Mouse (Mus musculus): ENCODE results near the gene Ppy. TPM values are rescaled to one million over a fixed set of nuclear protein-coding genes. Genes with fewer than 3 reads are reported as not detected.

The Ppy gene
- polyA plus RNA-seq, 1 experiment from 2014 or later: not detected

DNA sequence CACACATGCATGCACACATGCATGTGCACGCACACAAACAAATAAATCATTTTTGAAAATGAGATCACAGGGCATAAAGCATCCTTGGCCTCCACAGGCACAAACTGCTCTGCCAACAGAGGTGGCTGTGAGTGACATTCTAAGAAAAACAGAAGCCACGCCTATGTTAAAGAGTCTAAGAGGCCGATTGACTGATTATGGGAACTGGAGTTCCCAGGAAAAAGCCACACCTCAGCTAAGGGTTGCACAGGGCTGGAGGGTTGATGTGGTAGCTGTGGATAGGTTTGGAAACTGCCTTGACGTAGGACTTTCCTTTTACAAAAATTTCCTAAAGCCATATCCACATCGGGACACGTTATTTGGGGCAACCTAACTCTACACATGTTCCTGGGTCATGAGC, 16.3 kb upstream of the Ppy start:
- Histone ChIP-seq H3K27me3 (peaks cover 7% of the 10 kb centered on the region; the same call in 1 of the 2 replicates), H3K4me1 (replicated peaks) (no peaks in the 10 kb centered on the region), H3K9ac (no peak overlapping the region), H3K36me3 (no peaks in the 10 kb centered on the region), H3K27ac (no peak overlapping the region), H3K9me3 (replicated peaks) (no peaks in the 10 kb centered on the region), H3K4me2 (no peak overlapping the region), H3K4me3 (no peak overlapping the region)
- ATAC-seq (replicated peaks; ENCODE audit: insufficient number of reproducible peaks, insufficient read depth, low FRiP score, low read depth): no peak
- WGBS: 71% methylated on average over 6 of the region's 6 CpGs

DNA sequence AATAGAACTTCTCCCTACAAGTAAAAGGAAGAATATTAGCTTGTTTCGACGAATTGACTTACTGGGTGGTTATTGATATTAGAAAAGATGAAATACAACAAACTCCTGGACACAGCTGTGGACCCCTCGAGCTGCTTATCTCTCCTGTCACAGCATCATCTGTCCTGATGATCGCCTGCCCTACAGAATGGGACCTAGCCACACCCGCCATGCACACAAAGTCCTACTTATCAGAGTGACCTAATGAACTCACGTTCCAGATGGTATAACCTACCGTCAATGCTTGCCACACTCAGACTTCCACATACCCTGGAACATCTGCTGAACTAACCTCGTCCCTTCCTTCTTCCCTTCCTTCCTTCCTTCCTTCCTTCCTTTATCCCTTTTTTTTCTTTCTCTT, 15.1 kb upstream of the Ppy start:
- H3K36me3 ChIP-seq: no peaks in the 10 kb centered on the region
- H3K4me2 ChIP-seq: no peak overlapping the region
- 43% methylated on average over 8 of the region's 8 CpGs for WGBS
- no peak for ATAC-seq (replicated peaks; ENCODE audit: insufficient number of reproducible peaks, insufficient read depth, low FRiP score, low read depth)
- no peak overlapping the region for H3K9ac ChIP-seq
- H3K4me3 ChIP-seq: no peak overlapping the region
- no peak overlapping the region for H3K27ac ChIP-seq
- H3K27me3 ChIP-seq: peaks cover 4% of the 10 kb centered on the region; the same call in 1 of the 2 replicates
- no peaks in the 10 kb centered on the region for H3K4me1 ChIP-seq (replicated peaks)
- H3K9me3 ChIP-seq (replicated peaks): no peaks in the 10 kb centered on the region

DNA sequence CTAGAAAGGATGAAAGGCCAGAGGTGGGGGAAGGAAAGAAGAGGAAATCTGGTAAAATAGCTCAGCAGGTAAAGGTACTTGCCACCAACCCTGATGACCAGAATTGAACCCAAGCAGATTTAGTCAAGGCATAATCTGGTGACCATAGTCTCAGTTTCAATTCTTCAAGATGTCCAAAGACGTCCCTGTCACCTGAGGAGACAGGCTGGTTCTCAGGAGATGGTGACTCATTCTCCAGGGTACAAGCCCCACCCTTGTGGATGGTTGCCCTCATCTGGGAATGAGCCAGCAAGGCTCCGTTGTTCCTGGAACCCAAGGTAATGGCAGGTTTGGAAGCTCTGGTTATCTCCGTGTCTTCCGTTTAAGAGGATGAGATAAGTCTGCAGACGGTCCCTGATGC, 10.5 kb upstream of the Ppy start:
- H3K4me3 ChIP-seq: no peak overlapping the region
- no peak overlapping the region for H3K9ac ChIP-seq
- H3K4me2 ChIP-seq: no peak overlapping the region
- ATAC-seq (replicated peaks; ENCODE audit: insufficient number of reproducible peaks, insufficient read depth, low FRiP score, low read depth): no peak
- no peak overlapping the region for H3K27ac ChIP-seq
- no peaks in the 10 kb centered on the region for H3K36me3 ChIP-seq
- WGBS: 34% methylated on average over 5 of the region's 5 CpGs
- peaks cover 42% of the 10 kb centered on the region for H3K27me3 ChIP-seq
- H3K4me1 ChIP-seq (replicated peaks): peaks cover 5% of the 10 kb centered on the region; the same call in 1 of the 2 replicates
- no peaks in the 10 kb centered on the region for H3K9me3 ChIP-seq (replicated peaks)

DNA sequence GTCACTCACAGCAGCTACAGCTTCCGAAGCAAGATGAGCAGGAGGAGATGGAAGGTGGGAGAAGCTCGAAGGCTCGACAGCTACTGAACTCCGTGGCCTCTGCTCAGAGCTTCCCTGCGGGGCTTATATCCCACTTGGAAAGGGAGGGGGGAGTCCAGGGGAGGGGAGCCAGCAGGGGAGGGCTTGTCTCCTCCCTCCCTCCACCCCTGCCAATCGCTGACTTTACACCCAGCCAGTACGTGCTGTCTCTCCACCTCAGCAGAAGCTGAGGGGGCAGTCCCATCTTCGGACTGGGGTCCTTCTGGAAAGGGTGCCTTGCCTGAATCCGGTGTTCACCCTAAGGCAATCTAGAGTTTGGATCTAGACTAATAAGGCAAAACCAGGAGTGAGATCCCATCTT, 6.6 kb upstream of the Ppy start, which contains the start of gene Pyy:
Pyy (minus strand) TSS at position 101 of the 400 bp plus-strand sequence.
- ATAC-seq (replicated peaks; ENCODE audit: insufficient number of reproducible peaks, insufficient read depth, low FRiP score, low read depth): no peak
- peaks cover 76% of the 10 kb centered on the region for H3K27me3 ChIP-seq
- peaks cover 5% of the 10 kb centered on the region; the same call in 1 of the 2 replicates for H3K4me1 ChIP-seq (replicated peaks)
- 0 out of 2 replicates have a peak within 1 kb of the TSS, but pooled peaks have one; percentile 1 for H3K4me3 ChIP-seq
- 12% methylated on average over 9 of the region's 9 CpGs for WGBS
- H3K27ac ChIP-seq: no peak within 1 kb of the TSS
- no peak within 1 kb of the TSS for H3K9ac ChIP-seq
- H3K36me3 ChIP-seq: no peaks in the 10 kb centered on the region
- no peaks in the 10 kb centered on the region for H3K9me3 ChIP-seq (replicated peaks)
- peak within 1 kb of the TSS; percentile 26; the same call in 1 of the 2 replicates for H3K4me2 ChIP-seq

DNA sequence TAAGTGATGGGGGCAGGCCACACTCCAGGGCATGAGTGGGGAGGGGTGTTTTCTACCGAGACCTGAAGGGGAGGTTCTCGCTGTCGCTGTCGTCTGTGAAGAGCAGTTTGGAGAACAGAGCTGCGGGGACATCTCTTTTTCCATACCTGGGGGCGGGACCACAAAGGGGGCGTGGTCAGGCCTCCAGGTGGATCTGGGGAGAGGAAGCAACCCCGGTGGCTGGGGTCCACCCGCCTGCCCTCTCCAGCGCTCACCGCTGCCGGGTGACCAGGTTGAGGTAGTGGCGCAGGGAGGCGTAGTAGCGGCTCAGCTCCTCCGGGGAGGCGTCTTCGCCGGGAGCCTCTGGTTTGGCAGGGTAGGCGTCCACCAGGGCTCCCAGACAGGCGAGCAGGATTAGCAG, 5.8 kb upstream of the Ppy start:
- H3K9me3 ChIP-seq (replicated peaks): no peaks in the 10 kb centered on the region
- H3K27me3 ChIP-seq: peaks cover 82% of the 10 kb centered on the region
- peaks cover 8% of the 10 kb centered on the region; the same call in 1 of the 2 replicates for H3K4me1 ChIP-seq (replicated peaks)
- H3K4me3 ChIP-seq: 0 out of 2 replicates have a peak overlapping the region, but pooled peaks have one; percentile 1
- H3K27ac ChIP-seq: no peak overlapping the region
- WGBS: 2% methylated on average over 21 of the region's 21 CpGs
- H3K9ac ChIP-seq: no peak overlapping the region
- peak overlapping the region; percentile 26; the same call in 1 of the 2 replicates for H3K4me2 ChIP-seq
- ATAC-seq (replicated peaks; ENCODE audit: insufficient number of reproducible peaks, insufficient read depth, low FRiP score, low read depth): no peak
- no peaks in the 10 kb centered on the region for H3K36me3 ChIP-seq

DNA sequence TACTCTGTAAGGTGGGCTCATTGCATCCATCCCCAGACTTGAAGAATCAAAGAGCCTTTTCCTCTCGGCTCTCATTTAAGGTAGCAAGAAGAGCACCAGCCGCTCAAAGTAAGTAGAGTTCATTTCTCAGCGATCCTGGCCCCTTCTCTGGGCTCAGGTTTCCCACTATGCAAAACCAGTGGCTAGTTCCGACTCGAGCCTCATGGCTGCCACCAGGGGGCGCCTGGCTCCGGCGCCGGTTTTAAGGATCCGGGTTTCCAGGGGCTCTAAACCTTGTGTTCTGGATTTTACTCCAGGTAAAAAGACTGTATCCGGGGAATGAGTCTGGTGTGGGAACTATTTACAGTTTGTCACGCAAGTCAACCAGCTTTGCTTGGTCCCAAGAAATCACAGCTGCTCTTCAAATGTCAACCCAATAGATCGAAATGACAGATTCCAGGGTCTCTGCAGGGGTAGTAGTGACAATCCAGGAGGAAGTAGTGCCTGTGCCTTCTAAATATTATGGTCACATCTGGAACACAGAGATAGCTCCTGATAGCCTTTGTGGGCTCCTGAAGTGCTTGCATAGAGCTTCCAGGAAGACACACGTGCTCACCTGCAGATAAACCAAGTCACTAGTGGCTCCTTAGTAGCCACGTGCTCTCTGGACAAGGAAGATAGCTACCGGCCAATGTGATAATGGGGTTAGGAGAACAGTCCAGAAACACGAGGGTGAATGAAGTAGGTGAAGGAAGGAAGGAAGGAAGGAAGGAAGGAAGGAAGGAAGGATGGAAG, 1.6 kb upstream of the Ppy start:
- H3K27ac ChIP-seq: no peak overlapping the region
- no peak overlapping the region for H3K9ac ChIP-seq
- H3K4me2 ChIP-seq: 0 out of 2 replicates have a peak overlapping the region, but pooled peaks have one; percentile 12
- no peaks in the 10 kb centered on the region for H3K9me3 ChIP-seq (replicated peaks)
- H3K4me1 ChIP-seq (replicated peaks): peaks cover 8% of the 10 kb centered on the region; the same call in 1 of the 2 replicates
- no peak overlapping the region for H3K4me3 ChIP-seq
- 13% methylated on average over 17 of the region's 17 CpGs for WGBS
- ATAC-seq (replicated peaks; ENCODE audit: insufficient number of reproducible peaks, insufficient read depth, low FRiP score, low read depth): no peak
- no peaks in the 10 kb centered on the region for H3K36me3 ChIP-seq
- peaks cover 92% of the 10 kb centered on the region for H3K27me3 ChIP-seq

DNA sequence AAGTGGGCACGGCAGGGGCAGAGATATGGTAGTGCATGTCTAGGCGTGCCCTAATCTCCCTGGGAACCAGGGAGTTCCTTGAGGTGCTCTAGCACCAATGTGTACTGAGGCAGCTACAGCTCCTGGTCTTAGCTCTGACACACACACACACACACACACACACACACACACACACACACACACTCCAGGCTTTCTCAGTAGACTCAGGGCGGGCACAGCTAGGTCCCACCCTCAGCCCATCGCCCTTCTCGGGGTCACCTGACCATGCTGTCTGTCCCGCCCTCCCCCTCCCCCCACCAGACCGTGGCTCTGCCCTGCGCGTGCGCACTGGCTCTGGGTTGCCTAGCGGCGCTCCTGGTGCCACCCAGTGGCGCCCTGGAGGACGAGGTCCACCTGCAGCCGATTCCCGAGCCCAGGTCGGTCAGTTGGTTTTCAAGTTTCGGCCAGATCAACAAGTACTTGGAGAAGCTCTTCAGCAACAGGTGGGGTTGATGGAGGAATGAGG, 4.2 kb downstream of the Ppy start:
- Histone ChIP-seq H3K4me3 (peak overlapping the region; percentile 31), H3K9ac (peak overlapping the region; percentile 31; the same call in 1 of the 2 replicates), H3K9me3 (replicated peaks) (no peaks in the 10 kb centered on the region), H3K27ac (no peak overlapping the region), H3K36me3 (no peaks in the 10 kb centered on the region), H3K4me1 (replicated peaks) (peaks cover 16% of the 10 kb centered on the region), H3K27me3 (peaks cover 39% of the 10 kb centered on the region), H3K4me2 (peak overlapping the region; percentile 64)
- ATAC-seq (replicated peaks; ENCODE audit: insufficient number of reproducible peaks, insufficient read depth, low FRiP score, low read depth): peak; percentile 90
- WGBS: 3% methylated on average over 18 of the region's 18 CpGs

DNA sequence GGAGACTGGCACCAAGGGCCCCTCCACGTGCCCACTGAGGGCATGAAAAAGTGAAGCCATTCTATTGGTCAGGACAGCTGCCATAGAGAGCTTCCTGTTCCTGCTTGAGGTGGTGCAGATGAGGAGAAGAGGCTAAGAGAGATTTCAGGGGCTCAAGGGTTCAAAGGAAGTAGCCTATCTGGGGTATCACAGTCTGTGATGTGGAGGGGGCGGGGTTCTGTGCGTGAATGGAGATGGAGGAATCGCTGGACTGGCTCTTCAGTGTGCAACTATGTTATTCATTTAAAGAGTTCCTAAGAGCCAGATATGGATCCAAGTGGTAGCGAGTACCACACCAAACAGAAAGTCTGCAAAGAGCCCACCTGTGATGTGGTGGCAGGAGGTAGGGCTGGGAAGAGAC, 4.7 kb downstream of the Ppy start:
- WGBS: 58% methylated on average over 5 of the region's 5 CpGs
- ATAC-seq (replicated peaks; ENCODE audit: insufficient number of reproducible peaks, insufficient read depth, low FRiP score, low read depth): no peak
- Histone ChIP-seq H3K9ac (0 out of 2 replicates have a peak overlapping the region, but pooled peaks have one; percentile 13), H3K36me3 (no peaks in the 10 kb centered on the region), H3K9me3 (replicated peaks) (no peaks in the 10 kb centered on the region), H3K27me3 (peaks cover 34% of the 10 kb centered on the region), H3K4me2 (peak overlapping the region; percentile 64), H3K27ac (no peak overlapping the region), H3K4me1 (replicated peaks) (peaks cover 16% of the 10 kb centered on the region), H3K4me3 (peak overlapping the region; percentile 31)

DNA sequence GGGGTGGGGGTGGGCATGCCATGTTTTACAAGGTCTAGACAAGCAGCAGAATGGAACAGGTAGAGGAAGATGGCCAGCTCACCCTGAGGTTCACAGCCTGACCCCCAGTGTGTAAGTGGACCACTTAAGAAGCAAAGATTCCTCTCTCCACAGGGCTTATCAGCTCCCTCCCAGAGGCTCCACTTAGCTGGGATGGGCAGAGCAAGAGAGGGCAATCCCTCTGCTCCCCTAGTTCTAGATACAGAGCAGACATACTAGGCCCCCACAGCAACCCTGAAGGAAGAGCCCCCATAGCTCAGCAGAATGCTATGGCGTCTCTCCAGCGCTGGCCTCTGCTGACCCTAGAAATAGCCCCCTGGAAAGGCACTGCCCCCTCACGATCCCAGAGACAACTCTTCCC, 5.4 kb downstream of the Ppy start:
- WGBS: 71% methylated on average over 3 of the region's 3 CpGs
- Histone ChIP-seq H3K27me3 (peaks cover 26% of the 10 kb centered on the region), H3K36me3 (no peaks in the 10 kb centered on the region), H3K9ac (no peak overlapping the region), H3K27ac (no peak overlapping the region), H3K4me1 (replicated peaks) (peaks cover 16% of the 10 kb centered on the region), H3K4me2 (no peak overlapping the region), H3K9me3 (replicated peaks) (no peaks in the 10 kb centered on the region), H3K4me3 (no peak overlapping the region)
- no peak for ATAC-seq (replicated peaks; ENCODE audit: insufficient number of reproducible peaks, insufficient read depth, low FRiP score, low read depth)

DNA sequence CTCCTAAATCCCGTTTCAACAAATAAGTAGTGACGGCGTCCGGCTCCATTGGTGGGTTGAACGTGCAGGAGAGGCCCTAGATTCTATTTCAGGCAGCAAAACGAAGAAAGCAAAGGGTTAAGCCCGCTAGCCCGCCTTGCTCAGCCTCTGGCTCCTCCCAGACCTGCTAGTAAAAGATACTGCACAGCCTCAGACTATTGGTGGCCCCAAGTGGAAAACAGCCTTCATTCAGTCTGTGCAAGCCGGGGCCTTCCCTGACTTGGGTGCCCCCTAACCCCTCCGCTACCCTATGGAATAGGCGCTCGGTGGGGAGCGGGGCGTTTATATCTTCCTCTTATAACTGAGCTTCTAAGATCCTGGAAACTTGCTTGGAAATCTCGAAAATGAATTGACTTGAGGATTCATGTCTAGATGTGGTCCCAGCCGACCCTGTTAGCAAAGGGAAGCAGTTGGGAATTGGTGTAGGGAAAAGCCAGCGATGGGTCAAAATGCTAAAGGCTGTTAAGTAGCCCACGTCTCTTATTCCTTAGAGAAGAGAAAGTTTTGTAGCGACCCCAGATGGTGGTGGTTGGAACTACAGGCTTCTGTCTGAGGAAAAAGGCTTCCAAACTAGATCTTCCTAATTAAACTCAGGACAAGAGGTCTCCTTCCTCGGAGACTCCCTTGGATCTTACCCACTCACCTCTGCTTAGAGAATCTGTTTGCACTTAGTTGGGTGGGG, 11.9 kb downstream of the Ppy start:
- H3K9ac ChIP-seq: peak overlapping the region; percentile 73
- peaks cover 20% of the 10 kb centered on the region for H3K4me1 ChIP-seq (replicated peaks)
- H3K9me3 ChIP-seq (replicated peaks): no peaks in the 10 kb centered on the region
- H3K36me3 ChIP-seq: no peaks in the 10 kb centered on the region
- H3K4me3 ChIP-seq: peak overlapping the region; percentile 81
- peak overlapping the region; percentile 97 for H3K4me2 ChIP-seq
- H3K27me3 ChIP-seq: no peaks in the 10 kb centered on the region
- H3K27ac ChIP-seq: peak overlapping the region; percentile 86
- peak; percentile 42 for ATAC-seq (replicated peaks; ENCODE audit: insufficient number of reproducible peaks, insufficient read depth, low FRiP score, low read depth)
- under 1% methylated on average over 20 of the region's 20 CpGs for WGBS
